Mouse (Mus musculus) liver, embryonic 14.5 days (tissue): Measurements from ENCODE around the gene Ccl22.

Experiments used
- CTCF ChIP-seq: IDR thresholded peaks from 2 replicates; pipeline ENCODE4 v1.5.1; 2016; ENCODE audit warnings: antibody characterized with exemption, low read depth, control low read depth
- EP300 ChIP-seq: IDR thresholded peaks from 2 replicates; pipeline ENCODE4 v1.6.1; 2016; ENCODE audit warnings: antibody characterized with exemption, low read depth

DNA sequence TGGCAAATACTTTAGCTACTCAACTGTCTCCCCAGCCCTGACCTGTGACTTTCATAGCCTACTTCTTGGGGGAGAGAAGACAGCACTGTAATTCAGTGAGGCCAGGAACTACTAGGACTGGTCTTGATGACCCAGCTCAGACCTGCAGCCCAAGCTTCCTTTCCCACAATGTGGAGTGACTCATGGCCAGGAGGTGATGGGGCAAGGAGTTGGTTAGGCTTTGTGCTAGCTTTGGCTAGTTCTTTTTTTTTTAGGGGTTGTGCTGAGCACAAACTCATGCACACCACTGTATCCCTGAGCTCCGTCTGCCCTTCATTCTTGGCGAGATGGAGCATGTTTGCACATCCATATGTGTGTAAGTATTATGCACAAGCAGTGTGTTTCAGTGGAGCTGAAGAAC is 31.0 kb downstream of the Ccl22 start:
- no peak for TF ChIP-seq CTCF
- no peak for TF ChIP-seq EP300
